Mouse (Mus musculus): ENCODE measurements around the gene Scn8a. TPM values are rescaled to one million over a fixed set of nuclear protein-coding genes. Genes with fewer than 3 reads are reported as not detected.

Gene Scn8a
- polyA plus RNA-seq, 1 experiment from 2014 or later: 18.2 TPM

GRCm38 (mm10) chr15:100971443-100971842 is 101.8 kb downstream of the Scn8a start:
- Histone ChIP-seq H3K4me2 (no peak overlapping the region), H3K27ac (replicated peaks) (no peak overlapping the region), H3K4me3 (no peak overlapping the region), H3K4me1 (replicated peaks) (no peaks in the 10 kb centered on the region; the same call in 1 of the 2 replicates), H3K36me3 (peaks cover 50% of the 10 kb centered on the region), H3K27me3 (no peaks in the 10 kb centered on the region), H3K9me3 (no peaks in the 10 kb centered on the region), H3K9ac (no peak overlapping the region)
- 78% methylated on average over 11 of the region's 11 CpGs for WGBS
- ATAC-seq (ENCODE audit: low read depth): no peak

GRCm38 (mm10) chr15:100972795-100973194 is 103.1 kb downstream of the Scn8a start:
- H3K4me3 ChIP-seq: no peak overlapping the region
- no peak overlapping the region for H3K27ac ChIP-seq (replicated peaks)
- ATAC-seq (ENCODE audit: low read depth): no peak
- no peaks in the 10 kb centered on the region for H3K9me3 ChIP-seq
- H3K4me2 ChIP-seq: no peak overlapping the region
- H3K36me3 ChIP-seq: peaks cover 56% of the 10 kb centered on the region
- WGBS: 25% methylated on average over 11 of the region's 11 CpGs
- no peaks in the 10 kb centered on the region; the same call in 1 of the 2 replicates for H3K4me1 ChIP-seq (replicated peaks)
- H3K9ac ChIP-seq: no peak overlapping the region
- no peaks in the 10 kb centered on the region for H3K27me3 ChIP-seq

- H3K9me3 ChIP-seq: no peaks in the 10 kb centered on the region
- no peak overlapping the region for H3K4me3 ChIP-seq
- no peaks in the 10 kb centered on the region; the same call in 1 of the 2 replicates for H3K4me1 ChIP-seq (replicated peaks)
- H3K27ac ChIP-seq (replicated peaks): no peak overlapping the region
- 93% methylated on average over 1 of the region's 1 CpGs for WGBS
- no peak overlapping the region for H3K9ac ChIP-seq
- ATAC-seq (ENCODE audit: low read depth): no peak
- H3K27me3 ChIP-seq: no peaks in the 10 kb centered on the region
- H3K4me2 ChIP-seq: no peak overlapping the region
- H3K36me3 ChIP-seq: peaks cover 62% of the 10 kb centered on the region
These were observed 105.0 kb downstream of the Scn8a start for GRCm38 (mm10) chr15:100974679-100975078.

GRCm38 (mm10) chr15:100983427-100984153 is 113.9 kb downstream of the Scn8a start:
- WGBS: under 1% methylated on average over 46 of the region's 46 CpGs
- peaks cover 34% of the 10 kb centered on the region for H3K4me1 ChIP-seq (replicated peaks)
- peak overlapping the region; percentile 74 for H3K9ac ChIP-seq
- peak overlapping the region; percentile 70 for H3K27ac ChIP-seq (replicated peaks)
- peaks cover 10% of the 10 kb centered on the region for H3K36me3 ChIP-seq
- H3K4me3 ChIP-seq: peak overlapping the region; percentile 43
- H3K4me2 ChIP-seq: peak overlapping the region; percentile 69
- ATAC-seq (ENCODE audit: low read depth): peak; percentile 88
- H3K9me3 ChIP-seq: no peaks in the 10 kb centered on the region
- H3K27me3 ChIP-seq: no peaks in the 10 kb centered on the region

GRCm38 (mm10) chr15:100984154-100984893 is 114.7 kb downstream of the Scn8a start:
- Histone ChIP-seq H3K27me3 (no peaks in the 10 kb centered on the region), H3K4me2 (peak overlapping the region; percentile 69), H3K9ac (peak overlapping the region; percentile 74), H3K36me3 (peaks cover 6% of the 10 kb centered on the region), H3K4me3 (peak overlapping the region; percentile 43), H3K9me3 (no peaks in the 10 kb centered on the region), H3K4me1 (replicated peaks) (peaks cover 34% of the 10 kb centered on the region), H3K27ac (replicated peaks) (peak overlapping the region; percentile 70)
- 11% methylated on average over 12 of the region's 12 CpGs for WGBS
- no peak for ATAC-seq (ENCODE audit: low read depth)

- Histone ChIP-seq H3K36me3 (0 out of 2 replicates have a peak, but pooled peaks cover 8% of the 10 kb centered on the region), H3K9ac (no peak overlapping the region), H3K27ac (replicated peaks) (0 out of 2 replicates have a peak overlapping the region, but pooled peaks have one; percentile 38), H3K4me3 (no peak overlapping the region), H3K4me2 (no peak overlapping the region), H3K27me3 (no peaks in the 10 kb centered on the region), H3K9me3 (no peaks in the 10 kb centered on the region), H3K4me1 (replicated peaks) (peaks cover 34% of the 10 kb centered on the region)
- ATAC-seq (ENCODE audit: low read depth): no peak
- 71% methylated on average over 10 of the region's 10 CpGs for WGBS
These were observed 116.8 kb downstream of the Scn8a start for GRCm38 (mm10) chr15:100986479-100986878.

GRCm38 (mm10) chr15:100987031-100987430 is 117.4 kb downstream of the Scn8a start:
- Histone ChIP-seq H3K4me3 (no peak overlapping the region), H3K9ac (no peak overlapping the region), H3K4me2 (no peak overlapping the region), H3K4me1 (replicated peaks) (peaks cover 34% of the 10 kb centered on the region), H3K27me3 (no peaks in the 10 kb centered on the region), H3K27ac (replicated peaks) (no peak overlapping the region), H3K9me3 (no peaks in the 10 kb centered on the region), H3K36me3 (0 out of 2 replicates have a peak, but pooled peaks cover 8% of the 10 kb centered on the region)
- ATAC-seq (ENCODE audit: low read depth): no peak
- WGBS: 68% methylated on average over 1 of the region's 1 CpGs

- H3K36me3 ChIP-seq: 0 out of 2 replicates have a peak, but pooled peaks cover 8% of the 10 kb centered on the region
- no peaks in the 10 kb centered on the region for H3K27me3 ChIP-seq
- H3K27ac ChIP-seq (replicated peaks): no peak overlapping the region
- no peak overlapping the region for H3K4me2 ChIP-seq
- H3K9me3 ChIP-seq: no peaks in the 10 kb centered on the region
- WGBS: 88% methylated on average over 10 of the region's 10 CpGs
- peaks cover 14% of the 10 kb centered on the region for H3K4me1 ChIP-seq (replicated peaks)
- no peak overlapping the region for H3K9ac ChIP-seq
- no peak for ATAC-seq (ENCODE audit: low read depth)
- H3K4me3 ChIP-seq: no peak overlapping the region
These were observed 120.6 kb downstream of the Scn8a start for GRCm38 (mm10) chr15:100990283-100990682.

- Histone ChIP-seq H3K36me3 (peaks cover 9% of the 10 kb centered on the region), H3K4me1 (replicated peaks) (no peaks in the 10 kb centered on the region), H3K4me3 (no peak overlapping the region), H3K27ac (replicated peaks) (no peak overlapping the region), H3K4me2 (no peak overlapping the region), H3K9ac (0 out of 2 replicates have a peak overlapping the region, but pooled peaks have one; percentile 17), H3K27me3 (no peaks in the 10 kb centered on the region), H3K9me3 (no peaks in the 10 kb centered on the region)
- WGBS: 38% methylated on average over 4 of the region's 4 CpGs
- ATAC-seq (ENCODE audit: low read depth): 0 out of 2 replicates have a peak, but pooled peaks have one; percentile 50
These were observed 127.4 kb downstream of the Scn8a start for GRCm38 (mm10) chr15:100997090-100997489.

GRCm38 (mm10) chr15:101001685-101002084 is 132.0 kb downstream of the Scn8a start:
- Histone ChIP-seq H3K4me1 (replicated peaks) (peaks cover 5% of the 10 kb centered on the region), H3K4me3 (no peak overlapping the region), H3K36me3 (peaks cover 25% of the 10 kb centered on the region), H3K27ac (replicated peaks) (no peak overlapping the region), H3K9ac (no peak overlapping the region), H3K27me3 (0 out of 2 replicates have a peak, but pooled peaks cover 2% of the 10 kb centered on the region), H3K4me2 (no peak overlapping the region), H3K9me3 (no peaks in the 10 kb centered on the region)
- 97% methylated on average over 1 of the region's 1 CpGs for WGBS
- ATAC-seq (ENCODE audit: low read depth): no peak

GRCm38 (mm10) chr15:101002466-101002865 is 132.8 kb downstream of the Scn8a start:
- WGBS: 93% methylated on average over 3 of the region's 3 CpGs
- no peak for ATAC-seq (ENCODE audit: low read depth)

GRCm38 (mm10) chr15:101004538-101004937 is 134.9 kb downstream of the Scn8a start:
- H3K4me1 ChIP-seq (replicated peaks): peaks cover 10% of the 10 kb centered on the region
- H3K4me3 ChIP-seq: no peak overlapping the region
- no peaks in the 10 kb centered on the region for H3K9me3 ChIP-seq
- no peak overlapping the region for H3K4me2 ChIP-seq
- no peak overlapping the region for H3K9ac ChIP-seq
- H3K27ac ChIP-seq (replicated peaks): no peak overlapping the region
- 0 out of 2 replicates have a peak, but pooled peaks cover 6% of the 10 kb centered on the region for H3K27me3 ChIP-seq
- WGBS: 75% methylated on average over 3 of the region's 3 CpGs
- no peak for ATAC-seq (ENCODE audit: low read depth)
- H3K36me3 ChIP-seq: peaks cover 27% of the 10 kb centered on the region

More at GRCm38 (mm10) chr15:101002466-101002865, 132.8 kb downstream of the Scn8a start:
- Histone ChIP-seq H3K36me3 (peaks cover 25% of the 10 kb centered on the region), H3K9ac (no peak overlapping the region), H3K4me2 (no peak overlapping the region), H3K4me3 (no peak overlapping the region), H3K4me1 (replicated peaks) (peaks cover 10% of the 10 kb centered on the region), H3K27ac (replicated peaks) (no peak overlapping the region), H3K9me3 (no peaks in the 10 kb centered on the region), H3K27me3 (0 out of 2 replicates have a peak, but pooled peaks cover 6% of the 10 kb centered on the region)

Measured in neural tube, embryonic 13.5 days (tissue).